Mouse (Mus musculus): Measurements from ENCODE around the gene Pex16. TPM values are rescaled to one million over a fixed set of nuclear protein-coding genes. Genes with fewer than 3 reads are reported as not detected.
A peak's percentile ranks its signal among the peaks of the same experiment; 100 is the strongest.
"Not testable (repeated sequence)": the region's sequence is repeated elsewhere in the genome, so short reads cannot be mapped to it uniquely, and the experiment has no call there.

Pex16 gene
- polyA plus RNA-seq, 1 experiment from 2014 or later: 26.3 TPM

DNA sequence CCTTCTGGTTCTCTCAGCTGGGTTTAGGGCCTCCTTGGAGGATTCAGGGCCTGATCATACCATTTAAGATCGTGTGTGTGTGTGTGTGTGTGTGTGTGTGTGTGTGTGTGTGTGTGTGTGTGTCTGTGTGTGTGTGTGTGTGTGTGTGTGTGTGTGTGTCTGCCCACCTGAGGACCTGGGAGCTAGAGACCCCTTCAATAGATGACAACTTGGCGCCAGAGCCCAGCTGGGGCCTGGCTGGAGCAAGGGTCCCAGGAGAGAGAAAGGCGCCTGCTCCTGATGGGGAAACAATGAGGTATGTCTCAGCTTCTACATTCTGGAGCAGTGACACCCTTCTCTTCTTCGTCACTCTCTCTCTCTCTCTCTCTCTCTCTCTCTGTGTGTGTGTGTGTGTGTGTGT lies 25.4 kb downstream of the Pex16 start:
- H3K27me3 ChIP-seq (replicated peaks; ENCODE audit: control insufficient read depth, insufficient read depth, low read length): peaks cover 24% of the 10 kb centered on the region
- H3K4me2 ChIP-seq; H3K9me3 ChIP-seq (ENCODE audit: control insufficient read depth, low read length); H3K36me3 ChIP-seq (ENCODE audit: control insufficient read depth, insufficient read depth, low read length); H3K27ac ChIP-seq (ENCODE audit: low read depth, low read length); DNase-seq (ENCODE audit: low spot score); H3K9ac ChIP-seq (ENCODE audit: low read depth, low read length); H3K4me3 ChIP-seq (ENCODE audit: low read depth, low read length); H3K4me1 ChIP-seq (replicated peaks; ENCODE audit: control insufficient read depth, insufficient read depth, low read length); ATAC-seq (replicated peaks; ENCODE audit: low FRiP score): not testable (repeated sequence)
- WGBS: 80% methylated on average over 4 of the region's 4 CpGs

DNA sequence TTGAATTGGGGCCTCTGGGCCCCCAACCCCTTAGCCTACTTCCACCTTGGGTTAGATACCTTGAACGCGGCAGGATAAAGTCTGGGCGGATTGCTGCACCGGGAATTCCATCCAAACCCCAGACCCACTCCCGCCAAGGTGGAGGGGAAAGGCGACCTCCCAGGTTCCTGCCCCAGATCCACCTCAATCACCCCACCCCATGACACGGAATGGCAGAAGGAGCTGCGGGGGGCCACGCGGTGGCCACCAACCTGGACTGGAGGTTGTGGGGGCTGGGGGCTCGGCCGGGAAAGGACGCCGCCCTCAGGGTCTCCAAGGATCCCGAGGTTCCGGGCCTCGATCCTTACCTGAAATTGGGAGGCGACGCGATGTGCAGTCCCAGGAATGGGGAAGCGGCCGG lies 26.2 kb downstream of the Pex16 start:
- H3K27ac ChIP-seq (ENCODE audit: low read depth, low read length): no peak overlapping the region
- H3K9ac ChIP-seq (ENCODE audit: low read depth, low read length): peak overlapping the region; percentile 31; the same call in 1 of the 2 replicates
- peak overlapping the region; percentile 55 for H3K4me3 ChIP-seq (ENCODE audit: low read depth, low read length)
- DNase-seq (ENCODE audit: low spot score): no peak
- H3K9me3 ChIP-seq (ENCODE audit: control insufficient read depth, low read length): no peaks in the 10 kb centered on the region
- H3K36me3 ChIP-seq (ENCODE audit: control insufficient read depth, insufficient read depth, low read length): peaks cover 6% of the 10 kb centered on the region; the same call in 1 of the 2 replicates
- 5% methylated on average over 22 of the region's 22 CpGs for WGBS
- H3K4me2 ChIP-seq: peak overlapping the region; percentile 78
- peaks cover 20% of the 10 kb centered on the region for H3K27me3 ChIP-seq (replicated peaks; ENCODE audit: control insufficient read depth, insufficient read depth, low read length)
- H3K4me1 ChIP-seq (replicated peaks; ENCODE audit: control insufficient read depth, insufficient read depth, low read length): no peaks in the 10 kb centered on the region
- ATAC-seq (replicated peaks; ENCODE audit: low FRiP score): no peak

- peak within 1 kb of the TSS; percentile 31; the same call in 1 of the 2 replicates for H3K9ac ChIP-seq (ENCODE audit: low read depth, low read length)
- peak within 1 kb of the TSS; percentile 78 for H3K4me2 ChIP-seq
- peaks cover 6% of the 10 kb centered on the region; the same call in 1 of the 2 replicates for H3K36me3 ChIP-seq (ENCODE audit: control insufficient read depth, insufficient read depth, low read length)
- ATAC-seq (replicated peaks; ENCODE audit: low FRiP score) (peak; percentile 53), DNase-seq (ENCODE audit: low spot score) (no peak)
- no peaks in the 10 kb centered on the region for H3K4me1 ChIP-seq (replicated peaks; ENCODE audit: control insufficient read depth, insufficient read depth, low read length)
- no peaks in the 10 kb centered on the region for H3K9me3 ChIP-seq (ENCODE audit: control insufficient read depth, low read length)
- H3K27ac ChIP-seq (ENCODE audit: low read depth, low read length): no peak within 1 kb of the TSS
- peak within 1 kb of the TSS; percentile 55 for H3K4me3 ChIP-seq (ENCODE audit: low read depth, low read length)
- peaks cover 17% of the 10 kb centered on the region for H3K27me3 ChIP-seq (replicated peaks; ENCODE audit: control insufficient read depth, insufficient read depth, low read length)
- WGBS: 3% methylated on average over 52 of the region's 59 CpGs
Observed at GRCm38 (mm10) chr2:92401091-92401561, 26.6 kb downstream of the Pex16 start, which contains the start of gene Mapk8ip1. Mapk8ip1 (minus strand) TSS chr2:92401263.

GRCm38 (mm10) chr2:92402591-92403326 lies 28.3 kb downstream of the Pex16 start:
- Histone ChIP-seq H3K4me3 (ENCODE audit: low read depth, low read length) (no peak overlapping the region), H3K9me3 (ENCODE audit: control insufficient read depth, low read length) (no peaks in the 10 kb centered on the region), H3K36me3 (ENCODE audit: control insufficient read depth, insufficient read depth, low read length) (peaks cover 10% of the 10 kb centered on the region; the same call in 1 of the 2 replicates), H3K27me3 (replicated peaks; ENCODE audit: control insufficient read depth, insufficient read depth, low read length) (peaks cover 14% of the 10 kb centered on the region), H3K9ac (ENCODE audit: low read depth, low read length) (no peak overlapping the region), H3K4me2 (no peak overlapping the region), H3K27ac (ENCODE audit: low read depth, low read length) (no peak overlapping the region), H3K4me1 (replicated peaks; ENCODE audit: control insufficient read depth, insufficient read depth, low read length) (no peaks in the 10 kb centered on the region)
- DNase-seq (ENCODE audit: low spot score) (no peak), ATAC-seq (replicated peaks; ENCODE audit: low FRiP score) (no peak)
- WGBS: 79% methylated on average over 4 of the region's 4 CpGs

GRCm38 (mm10) chr2:92403776-92404319 lies 29.4 kb downstream of the Pex16 start:
- Histone ChIP-seq H3K4me3 (ENCODE audit: low read depth, low read length) (no peak overlapping the region), H3K27me3 (replicated peaks; ENCODE audit: control insufficient read depth, insufficient read depth, low read length) (peaks cover 14% of the 10 kb centered on the region), H3K27ac (ENCODE audit: low read depth, low read length) (no peak overlapping the region), H3K9me3 (ENCODE audit: control insufficient read depth, low read length) (no peaks in the 10 kb centered on the region), H3K36me3 (ENCODE audit: control insufficient read depth, insufficient read depth, low read length) (peaks cover 20% of the 10 kb centered on the region; the same call in 1 of the 2 replicates), H3K9ac (ENCODE audit: low read depth, low read length) (no peak overlapping the region), H3K4me2 (no peak overlapping the region), H3K4me1 (replicated peaks; ENCODE audit: control insufficient read depth, insufficient read depth, low read length) (no peaks in the 10 kb centered on the region)
- DNase-seq (ENCODE audit: low spot score): no peak
- WGBS: 93% methylated on average over 5 of the region's 5 CpGs
- ATAC-seq (replicated peaks; ENCODE audit: low FRiP score): no peak

DNA sequence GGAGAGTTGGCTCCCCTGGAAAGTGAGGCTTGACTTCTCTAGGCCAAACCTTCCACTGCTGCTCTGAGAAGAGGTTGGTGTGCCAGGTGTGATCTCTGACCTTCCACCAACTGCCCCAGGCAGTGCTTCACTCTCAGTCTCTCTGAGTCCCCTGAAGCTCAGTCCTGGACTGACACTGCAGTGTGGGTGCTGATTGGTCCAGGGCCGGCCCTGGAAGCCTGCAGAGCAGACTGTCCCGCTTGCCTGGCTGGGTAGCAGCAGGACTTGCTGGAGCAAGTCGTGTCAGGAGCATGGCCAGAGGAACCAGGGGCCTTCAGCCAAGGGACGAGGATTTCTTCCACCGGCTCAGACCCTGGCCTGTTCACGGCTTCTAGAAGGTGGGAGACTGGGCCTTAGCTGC lies 30.3 kb downstream of the Pex16 start:
- Histone ChIP-seq H3K27me3 (replicated peaks; ENCODE audit: control insufficient read depth, insufficient read depth, low read length) (peaks cover 10% of the 10 kb centered on the region), H3K4me2 (no peak overlapping the region), H3K27ac (ENCODE audit: low read depth, low read length) (no peak overlapping the region), H3K4me3 (ENCODE audit: low read depth, low read length) (no peak overlapping the region), H3K9me3 (ENCODE audit: control insufficient read depth, low read length) (no peaks in the 10 kb centered on the region), H3K4me1 (replicated peaks; ENCODE audit: control insufficient read depth, insufficient read depth, low read length) (no peaks in the 10 kb centered on the region), H3K9ac (ENCODE audit: low read depth, low read length) (no peak overlapping the region), H3K36me3 (ENCODE audit: control insufficient read depth, insufficient read depth, low read length) (peaks cover 26% of the 10 kb centered on the region)
- 85% methylated on average over 6 of the region's 6 CpGs for WGBS
- ATAC-seq (replicated peaks; ENCODE audit: low FRiP score) (no peak), DNase-seq (ENCODE audit: low spot score) (no peak)

DNA sequence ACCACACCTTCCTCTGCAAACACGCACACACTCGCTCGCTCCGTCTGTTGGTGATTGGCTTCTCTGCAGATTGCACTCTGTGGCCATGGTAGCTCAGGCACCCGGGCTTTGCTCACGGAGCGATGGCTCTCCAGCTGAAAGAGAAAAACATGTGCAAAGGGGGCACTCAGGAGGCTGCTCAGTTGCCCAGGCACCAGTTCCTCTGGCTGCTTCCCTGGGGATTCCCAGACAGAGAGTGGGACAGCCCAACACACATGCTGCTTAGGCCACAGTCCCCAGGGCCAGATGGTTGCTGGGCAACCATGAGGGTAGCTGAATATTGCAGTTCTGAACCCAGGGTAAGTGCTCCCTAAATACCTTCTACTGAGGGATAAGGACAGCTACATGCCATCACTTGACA lies 31.2 kb downstream of the Pex16 start:
- DNase-seq (ENCODE audit: low spot score): no peak
- Histone ChIP-seq H3K4me2 (no peak overlapping the region), H3K4me1 (replicated peaks; ENCODE audit: control insufficient read depth, insufficient read depth, low read length) (no peaks in the 10 kb centered on the region), H3K27me3 (replicated peaks; ENCODE audit: control insufficient read depth, insufficient read depth, low read length) (peaks cover 5% of the 10 kb centered on the region), H3K9me3 (ENCODE audit: control insufficient read depth, low read length) (no peaks in the 10 kb centered on the region), H3K27ac (ENCODE audit: low read depth, low read length) (no peak overlapping the region), H3K36me3 (ENCODE audit: control insufficient read depth, insufficient read depth, low read length) (peaks cover 35% of the 10 kb centered on the region), H3K9ac (ENCODE audit: low read depth, low read length) (no peak overlapping the region), H3K4me3 (ENCODE audit: low read depth, low read length) (no peak overlapping the region)
- WGBS: 93% methylated on average over 7 of the region's 7 CpGs
- ATAC-seq (replicated peaks; ENCODE audit: low FRiP score): no peak

GRCm38 (mm10) chr2:92408309-92409045 lies 34.0 kb downstream of the Pex16 start:
- WGBS: 88% methylated on average over 18 of the region's 18 CpGs
- no peaks in the 10 kb centered on the region for H3K27me3 ChIP-seq (replicated peaks; ENCODE audit: control insufficient read depth, insufficient read depth, low read length)
- peaks cover 55% of the 10 kb centered on the region for H3K36me3 ChIP-seq (ENCODE audit: control insufficient read depth, insufficient read depth, low read length)
- H3K4me3 ChIP-seq (ENCODE audit: low read depth, low read length): no peak overlapping the region
- H3K4me1 ChIP-seq (replicated peaks; ENCODE audit: control insufficient read depth, insufficient read depth, low read length): no peaks in the 10 kb centered on the region
- H3K9me3 ChIP-seq (ENCODE audit: control insufficient read depth, low read length): no peaks in the 10 kb centered on the region
- ATAC-seq (replicated peaks; ENCODE audit: low FRiP score): no peak
- DNase-seq (ENCODE audit: low spot score): no peak
- no peak overlapping the region for H3K4me2 ChIP-seq
- H3K9ac ChIP-seq (ENCODE audit: low read depth, low read length): no peak overlapping the region
- no peak overlapping the region for H3K27ac ChIP-seq (ENCODE audit: low read depth, low read length)
